Mouse (Mus musculus) ES-CJ7 (cell line): ENCODE measurements around the gene Barhl2.

Source experiments
- DNase-seq: peaks from one replicate; pipeline ENCODE4 v3.0.0; 2011; ENCODE audit warnings: low read depth, low spot score

Gene Barhl2

GRCm38 (mm10) chr5:106415734-106416133 lies 42.2 kb downstream of the Barhl2 start:
- DNase-seq = no peak

GRCm38 (mm10) chr5:106402761-106403160 lies 55.2 kb downstream of the Barhl2 start:
- DNase-seq = no peak
